Mouse (Mus musculus) myocyte (in vitro differentiated cells): ENCODE measurements at regions not wholly inside any gene's neighbourhood (a gene's known extent, or its start where the extent isn't known, plus 50 kb on each side); places are given as distances from the start of the nearest gene placed in this dataset.

ENCODE experiments used
- CEBPB ChIP-seq: IDR thresholded peaks from 2 replicates; pipeline ENCODE4 v1.6.1; 2011; ENCODE audit warnings: mild to moderate bottlenecking, moderate library complexity; ENCODE audit not compliant: poor library complexity, insufficient read depth, severe bottlenecking
- E2F4 ChIP-seq: IDR thresholded peaks from one replicate; pipeline ENCODE4 v1.6.1; 2011; ENCODE audit warnings: mild to moderate bottlenecking, control low read depth, moderate library complexity; ENCODE audit not compliant: insufficient read depth
- MAX ChIP-seq: IDR thresholded peaks from one replicate; pipeline ENCODE4 v1.6.1; 2011; ENCODE audit warnings: low read depth, mild to moderate bottlenecking, control low read depth
- MYOD1 ChIP-seq, 3 experiments: IDR thresholded peaks; one replicate each; pipeline ENCODE4 v1.6.1; 2011; ENCODE audit warnings: control low read depth in 2 of 3, low read depth in 2 of 3, mild to moderate bottlenecking in 2 of 3, moderate library complexity in 1 of 3; ENCODE audit not compliant: insufficient read length in 2 of 3, control insufficient read depth in 1 of 3
- MYOG ChIP-seq, 3 experiments: IDR thresholded peaks; one replicate each; pipeline ENCODE4 v1.6.1; 2011; ENCODE audit warnings: control low read depth in 2 of 3, low read depth in 2 of 3, mild to moderate bottlenecking in 2 of 3; ENCODE audit not compliant: insufficient read length in 2 of 3, control insufficient read depth in 1 of 3, insufficient read depth in 1 of 3
- POLR2A ChIP-seq: IDR thresholded peaks from one replicate; pipeline ENCODE4 v1.6.1; 2011; ENCODE audit warnings: low read depth, mild to moderate bottlenecking, control low read depth, moderate library complexity; ENCODE audit not compliant: insufficient read length
- POLR2AphosphoS2 ChIP-seq: IDR thresholded peaks from one replicate; pipeline ENCODE4 v1.6.1; 2011; ENCODE audit warnings: low read depth, control low read depth; ENCODE audit not compliant: insufficient read length
- SRF ChIP-seq: IDR thresholded peaks from one replicate; pipeline ENCODE4 v1.6.1; 2011; ENCODE audit warnings: low read depth; ENCODE audit not compliant: control insufficient read depth, insufficient read length
- TCF12 ChIP-seq: IDR thresholded peaks from one replicate; pipeline ENCODE4 v1.6.1; 2011; ENCODE audit warnings: mild to moderate bottlenecking, control low read depth; ENCODE audit not compliant: poor library complexity, insufficient read depth, severe bottlenecking
- TCF3 ChIP-seq: IDR thresholded peaks from one replicate; pipeline ENCODE4 v1.6.1; 2011; ENCODE audit warnings: low read depth, control low read depth; ENCODE audit not compliant: insufficient read length
- USF1 ChIP-seq: IDR thresholded peaks from one replicate; pipeline ENCODE4 v1.6.1; 2011; ENCODE audit warnings: low read depth, mild to moderate bottlenecking, control low read depth, moderate library complexity

- TF ChIP-seq MAX (no peak), SRF (no peak), TCF12 (no peak), MYOD1 (IDR thresholded peaks at IDR 0.05; ENCODE audit: control insufficient read depth in 1 of 3, insufficient read length in 2 of 3, low read depth in 2 of 3) (no peak), POLR2A (no peak), E2F4 (no peak), POLR2AphosphoS2 (no peak), CEBPB (no peak), MYOG (IDR thresholded peaks at IDR 0.05; ENCODE audit: control insufficient read depth in 1 of 3, insufficient read depth in 1 of 3, insufficient read length in 2 of 3, low read depth in 2 of 3) (no peak), TCF3 (no peak), USF1 (no peak)
Measured at GRCm38 (mm10) chr2:51473753-51474152, 153.6 kb upstream of the Tas2r134 start.
